Mouse (Mus musculus) MEL (cell line): ENCODE measurements at regions not wholly inside any gene's neighbourhood (a gene's known extent, or its start where the extent isn't known, plus 50 kb on each side); places are given as distances from the start of the nearest gene placed in this dataset.

Experiments
- DNase-seq: peaks from one replicate; pipeline ENCODE4 v3.0.0; 2011; ENCODE audit warnings: low read depth, low spot score
- H3K27ac ChIP-seq: 2 replicates; pipeline ENCODE4 v1.5.1; 2012; ENCODE audit warnings: low read depth, mild to moderate bottlenecking, control low read depth, low read length, moderate library complexity; ENCODE audit not compliant: control insufficient read depth
- H3K27me3 ChIP-seq, 2 experiments: fragments of 150-350 bp in 1 of 2; sonication (generic) in 1 of 2; 2 replicates each; pipeline ENCODE4 v1.6.1; 2012; ENCODE audit warnings: low read length in 2 of 2, mild to moderate bottlenecking in 2 of 2, improper control_type of control experiment in 1 of 2, moderate library complexity in 1 of 2; ENCODE audit not compliant: insufficient read depth in 2 of 2, control insufficient read depth in 1 of 2
- H3K36me3 ChIP-seq, 2 experiments: 2 replicates each; pipeline ENCODE4 v1.6.1; 2012 to 2014; ENCODE audit warnings: low read length in 2 of 2, improper control_type of control experiment in 1 of 2, inconsistent platforms in 1 of 2, mild to moderate bottlenecking in 1 of 2; ENCODE audit not compliant: insufficient read depth in 2 of 2, control insufficient read depth in 1 of 2
- H3K4me1 ChIP-seq, 2 experiments: fragments of 150-350 bp in 1 of 2; sonication (generic) in 1 of 2; 2 replicates each; pipeline ENCODE4 v1.6.1; 2012; ENCODE audit warnings: low read length in 2 of 2, improper control_type of control experiment in 1 of 2, mild to moderate bottlenecking in 1 of 2; ENCODE audit not compliant: insufficient read depth in 2 of 2, control insufficient read depth in 1 of 2
- H3K4me3 ChIP-seq, 2 experiments: fragments of 150-350 bp in 1 of 2; sonication (generic) in 1 of 2; 2 replicates each; pipeline ENCODE4 v1.5.1; 2012; ENCODE audit warnings: low read depth in 2 of 2, low read length in 2 of 2, mild to moderate bottlenecking in 2 of 2, moderate library complexity in 2 of 2, control low read depth in 1 of 2, improper control_type of control experiment in 1 of 2; ENCODE audit not compliant: control insufficient read depth in 1 of 2, insufficient read depth in 1 of 2
- H3K79me2 ChIP-seq: 2 replicates; pipeline ENCODE4 v1.6.1; 2012; ENCODE audit warnings: mild to moderate bottlenecking, low read length, moderate library complexity; ENCODE audit not compliant: control insufficient read depth, poor library complexity, insufficient read depth
- H3K9ac ChIP-seq: 2 replicates; pipeline ENCODE4 v1.6.1; 2012; ENCODE audit warnings: low read depth, mild to moderate bottlenecking, control low read depth, low read length, moderate library complexity; ENCODE audit not compliant: control insufficient read depth, poor library complexity, severe bottlenecking
- H3K9me3 ChIP-seq: fragments of 150-350 bp; sonication (generic); replicated peaks from 2 replicates; pipeline ENCODE4 v1.6.1; 2012; ENCODE audit warnings: mild to moderate bottlenecking, low read length, improper control_type of control experiment, moderate library complexity; ENCODE audit not compliant: insufficient read depth
- BHLHE40 ChIP-seq: IDR thresholded peaks from 2 replicates; pipeline ENCODE4 v1.6.1; 2012; ENCODE audit warnings: low read depth, mild to moderate bottlenecking, inconsistent platforms, low read length, improper control_type of control experiment, borderline replicate concordance
- CHD2 ChIP-seq: IDR thresholded peaks from 2 replicates; pipeline ENCODE4 v1.6.1; 2011; ENCODE audit warnings: low read length, improper control_type of control experiment
- CTCF ChIP-seq, 3 experiments: IDR thresholded peaks in 2 of 3; conservative IDR thresholded peaks in 1 of 3; 2 replicates each; pipeline ENCODE4 v1.5.1; 2011 to 2012; ENCODE audit warnings: low read length in 3 of 3, low read depth in 2 of 3, mild to moderate bottlenecking in 2 of 3, improper control_type of control experiment in 1 of 3, inconsistent platforms in 1 of 3, mixed read lengths in 1 of 3, moderate library complexity in 1 of 3; ENCODE audit not compliant: control insufficient read depth in 1 of 3, insufficient read depth in 1 of 3, poor library complexity in 1 of 3, severe bottlenecking in 1 of 3
- MAX ChIP-seq: IDR thresholded peaks from 2 replicates; pipeline ENCODE4 v1.6.1; 2011; ENCODE audit warnings: low read length, improper control_type of control experiment
- MAZ ChIP-seq: IDR thresholded peaks from 2 replicates; pipeline ENCODE4 v1.6.1; 2012; ENCODE audit warnings: low read depth, mild to moderate bottlenecking, inconsistent platforms, low read length, improper control_type of control experiment
- MXI1 ChIP-seq: IDR thresholded peaks from 2 replicates; pipeline ENCODE4 v1.6.1; 2011; ENCODE audit warnings: mild to moderate bottlenecking, low read depth, low read length, improper control_type of control experiment
- NELFE ChIP-seq: IDR thresholded peaks from 2 replicates; pipeline ENCODE4 v1.6.1; 2011; ENCODE audit warnings: low read depth, low read length, improper control_type of control experiment
- POLR2A ChIP-seq, 2 experiments: IDR thresholded peaks; 2 replicates each; pipeline ENCODE4 v1.6.1; 2011 to 2012; ENCODE audit warnings: low read length in 2 of 2, mild to moderate bottlenecking in 2 of 2, control low read depth in 1 of 2, improper control_type of control experiment in 1 of 2, low read depth in 1 of 2, moderate library complexity in 1 of 2; ENCODE audit not compliant: control insufficient read depth in 1 of 2, insufficient read depth in 1 of 2, poor library complexity in 1 of 2
- POLR2AphosphoS2 ChIP-seq: IDR thresholded peaks from 2 replicates; pipeline ENCODE4 v1.6.1; 2011; ENCODE audit warnings: low read length, improper control_type of control experiment
- POLR2AphosphoS5 ChIP-seq: IDR thresholded peaks from 2 replicates; pipeline ENCODE4 v1.6.1; 2012; ENCODE audit warnings: low read depth, borderline replicate concordance, mild to moderate bottlenecking, inconsistent platforms, low read length, moderate library complexity, mixed read lengths
- RAD21 ChIP-seq: IDR thresholded peaks from 2 replicates; pipeline ENCODE4 v1.6.1; 2011; ENCODE audit warnings: mild to moderate bottlenecking, low read depth, low read length, improper control_type of control experiment
- RCOR1 ChIP-seq: IDR thresholded peaks from 2 replicates; pipeline ENCODE4 v1.6.1; 2012; ENCODE audit warnings: low read depth, mild to moderate bottlenecking, inconsistent platforms, low read length, improper control_type of control experiment
- SIN3A ChIP-seq: IDR thresholded peaks from 2 replicates; pipeline ENCODE4 v1.6.1; 2012; ENCODE audit warnings: low read length, improper control_type of control experiment, inconsistent platforms
- SMC3 ChIP-seq: IDR thresholded peaks from 2 replicates; pipeline ENCODE4 v1.6.1; 2011; ENCODE audit warnings: low read depth, low read length, improper control_type of control experiment
- TBP ChIP-seq: IDR thresholded peaks from 2 replicates; pipeline ENCODE4 v1.8.0; 2011; ENCODE audit warnings: low read depth, low read length, improper control_type of control experiment
- TCF12 ChIP-seq: IDR thresholded peaks from 2 replicates; pipeline ENCODE4 v1.6.1; 2014; ENCODE audit warnings: low read depth, mild to moderate bottlenecking, inconsistent platforms, low read length, improper control_type of control experiment, moderate library complexity
- USF1 ChIP-seq: IDR thresholded peaks from 2 replicates; pipeline ENCODE4 v1.6.1; 2014; ENCODE audit warnings: low read depth, mild to moderate bottlenecking, inconsistent platforms, low read length, improper control_type of control experiment, moderate library complexity
- ZC3H11A ChIP-seq: IDR thresholded peaks from 2 replicates; pipeline ENCODE4 v1.6.1; 2012; ENCODE audit warnings: low read depth, mild to moderate bottlenecking, inconsistent platforms, low read length, improper control_type of control experiment
- ZMIZ1 ChIP-seq: IDR thresholded peaks from 2 replicates; pipeline ENCODE4 v1.6.1; 2012; ENCODE audit warnings: low read depth, mild to moderate bottlenecking, inconsistent platforms, low read length, improper control_type of control experiment, moderate library complexity
- ZNF384 ChIP-seq: IDR thresholded peaks from 2 replicates; pipeline ENCODE4 v1.6.1; 2012; ENCODE audit warnings: low read depth, mild to moderate bottlenecking, inconsistent platforms, low read length, improper control_type of control experiment

DNA sequence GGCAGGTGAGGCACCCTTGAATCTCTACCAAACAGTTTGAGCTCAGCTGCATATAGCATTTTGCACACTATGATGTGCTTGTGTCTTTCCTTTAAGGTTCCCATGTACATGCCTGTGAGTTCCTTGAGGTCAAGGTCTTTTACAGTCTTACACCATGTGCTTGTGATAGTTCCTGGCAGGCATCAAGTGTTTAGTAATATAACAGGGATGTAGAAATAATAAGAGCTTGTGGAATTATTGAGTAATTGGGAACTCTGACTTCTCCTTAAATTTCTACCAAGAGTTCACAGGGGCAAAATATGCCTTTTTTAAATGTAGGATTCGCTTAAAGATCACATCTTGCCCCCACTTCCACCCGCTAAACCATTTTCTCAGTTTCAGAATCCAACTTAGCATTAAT lies 115.9 kb upstream of the Fam19a1 start:
- Histone ChIP-seq H3K27me3 (no peaks in the 10 kb centered on the region), H3K9ac (no peak overlapping the region)
- TF ChIP-seq ZNF384 (no peak), SMC3 (no peak), BHLHE40 (no peak), POLR2AphosphoS2 (no peak), NELFE (no peak), SIN3A (no peak), RCOR1 (no peak), MAX (no peak), POLR2AphosphoS5 (no peak), POLR2A (IDR thresholded peaks at IDR 0.05; ENCODE audit: control insufficient read depth in 1 of 2, insufficient read depth in 1 of 2, low read depth in 1 of 2, low read length in 2 of 2, poor library complexity in 1 of 2) (no peak), MAZ (no peak)
- TF ChIP-seq, all 39 proteins: peak for 0
- Histone ChIP-seq H3K4me1 (no peaks in the 10 kb centered on the region), H3K27ac (no peak overlapping the region), H3K36me3 (no peaks in the 10 kb centered on the region), H3K4me3 (no peak overlapping the region), H3K79me2 (no peaks in the 10 kb centered on the region), H3K9me3 (no peaks in the 10 kb centered on the region)
- DNase-seq: no peak

DNA sequence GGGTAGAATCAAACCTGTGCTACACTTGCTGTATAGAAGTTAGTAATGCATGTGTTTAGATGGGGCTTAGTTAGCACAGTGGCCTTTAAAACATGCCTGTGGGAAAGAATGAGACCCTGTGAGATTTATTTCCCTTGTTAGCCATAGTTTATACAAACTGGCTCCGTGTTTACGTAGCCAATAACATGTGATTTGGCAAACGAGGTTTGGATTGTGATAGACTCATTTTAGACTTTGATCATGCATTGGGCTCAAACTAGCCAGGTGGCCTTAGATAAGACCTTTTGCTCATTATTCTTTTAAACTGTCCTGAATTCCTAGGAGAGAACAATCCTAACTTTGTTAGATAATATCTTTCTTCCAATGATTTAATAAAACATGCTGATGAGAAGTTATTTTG lies 115.2 kb upstream of the Fam19a1 start:
- Histone ChIP-seq H3K9me3 (no peaks in the 10 kb centered on the region), H3K27ac (no peak overlapping the region), H3K36me3 (no peaks in the 10 kb centered on the region), H3K9ac (no peak overlapping the region), H3K79me2 (no peaks in the 10 kb centered on the region), H3K27me3 (no peaks in the 10 kb centered on the region), H3K4me1 (no peaks in the 10 kb centered on the region), H3K4me3 (no peak overlapping the region)
- TF ChIP-seq CTCF (IDR thresholded peaks at IDR 0.05 in 2 of 3, conservative IDR thresholded peaks at IDR 0.05 in 1 of 3; ENCODE audit: control insufficient read depth in 1 of 3, insufficient read depth in 1 of 3, low read depth in 2 of 3, low read length in 3 of 3, poor library complexity in 1 of 3, severe bottlenecking in 1 of 3): no peak
- no peak for TF ChIP-seq MAZ
- TF ChIP-seq ZC3H11A: no peak
- no peak for TF ChIP-seq TBP
- no peak for TF ChIP-seq POLR2A (IDR thresholded peaks at IDR 0.05; ENCODE audit: control insufficient read depth in 1 of 2, insufficient read depth in 1 of 2, low read depth in 1 of 2, low read length in 2 of 2, poor library complexity in 1 of 2)
- TF ChIP-seq ZMIZ1: no peak
- TF ChIP-seq POLR2AphosphoS2: no peak
- TF ChIP-seq USF1: no peak
- TF ChIP-seq RAD21: no peak
- no peak for TF ChIP-seq SMC3
- DNase-seq: no peak

DNA sequence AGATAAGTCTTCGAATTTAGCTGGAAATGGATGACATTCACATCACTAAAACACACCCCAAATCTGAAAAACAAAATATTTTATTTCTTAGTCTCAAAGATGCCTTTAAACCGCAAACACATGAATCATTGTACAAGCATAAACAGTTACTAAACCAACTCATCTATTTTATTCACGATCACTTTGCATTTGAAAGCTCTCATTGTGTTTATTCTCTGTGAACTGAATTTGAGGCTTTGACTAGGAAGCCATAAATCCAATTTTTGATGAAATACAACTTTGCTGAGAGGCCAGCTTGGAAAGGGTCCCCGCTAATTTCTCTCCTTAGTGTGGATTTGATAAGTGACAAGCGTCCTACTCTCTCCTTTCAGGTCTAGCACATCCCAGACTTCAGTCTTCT lies 113.5 kb upstream of the Fam19a1 start:
- no peaks in the 10 kb centered on the region for H3K79me2 ChIP-seq
- no peak overlapping the region for H3K27ac ChIP-seq
- DNase-seq: no peak
- no peak overlapping the region for H3K4me3 ChIP-seq
- no peak for TF ChIP-seq POLR2A (IDR thresholded peaks at IDR 0.05; ENCODE audit: control insufficient read depth in 1 of 2, insufficient read depth in 1 of 2, low read depth in 1 of 2, low read length in 2 of 2, poor library complexity in 1 of 2)
- TF ChIP-seq MXI1: no peak
- TF ChIP-seq CTCF (IDR thresholded peaks at IDR 0.05 in 2 of 3, conservative IDR thresholded peaks at IDR 0.05 in 1 of 3; ENCODE audit: control insufficient read depth in 1 of 3, insufficient read depth in 1 of 3, low read depth in 2 of 3, low read length in 3 of 3, poor library complexity in 1 of 3, severe bottlenecking in 1 of 3): no peak
- no peak for TF ChIP-seq POLR2AphosphoS2
- no peak for TF ChIP-seq CHD2
- no peak for TF ChIP-seq MAZ
- TF ChIP-seq TCF12: no peak
- no peaks in the 10 kb centered on the region for H3K36me3 ChIP-seq
- no peaks in the 10 kb centered on the region for H3K27me3 ChIP-seq
- H3K9me3 ChIP-seq: no peaks in the 10 kb centered on the region
- no peak overlapping the region for H3K9ac ChIP-seq
- no peaks in the 10 kb centered on the region for H3K4me1 ChIP-seq
